Mouse (Mus musculus) kidney, postnatal 14 days (tissue): Measurements from ENCODE around the gene Crocc.

Experiments used
- DNase-seq: peaks from one replicate; pipeline ENCODE4 v3.0.0; 2022; ENCODE audit warnings: mixed read lengths

Crocc gene

GRCm38 (mm10) chr4:140983442-140983841 lies 76.9 kb downstream of the Crocc start:
- peak; percentile 40 for DNase-seq

- DNase-seq, result no peak
These were observed 77.5 kb downstream of the Crocc start for GRCm38 (mm10) chr4:140982808-140983207.

GRCm38 (mm10) chr4:140981605-140982004 lies 78.7 kb downstream of the Crocc start:
- no peak for DNase-seq

GRCm38 (mm10) chr4:140977886-140978692 lies 82.3 kb downstream of the Crocc start:
- no peak for DNase-seq

- DNase-seq, result no peak
These were observed 83.1 kb downstream of the Crocc start for GRCm38 (mm10) chr4:140977278-140977677.

- DNase-seq, result no peak
These were observed 85.0 kb downstream of the Crocc start for GRCm38 (mm10) chr4:140975356-140975755.

GRCm38 (mm10) chr4:140974408-140974807 lies 85.9 kb downstream of the Crocc start:
- DNase-seq, result no peak

GRCm38 (mm10) chr4:140971691-140972090 lies 88.7 kb downstream of the Crocc start:
- no peak for DNase-seq

- no peak for DNase-seq
These were observed 92.8 kb downstream of the Crocc start for GRCm38 (mm10) chr4:140967386-140968159.
